Mouse (Mus musculus) G1E (cell line): ENCODE measurements around the gene Senp8.

Experiments used
- CTCF ChIP-seq: IDR thresholded peaks from 2 replicates; pipeline ENCODE4 v1.5.1; 2012; ENCODE audit warnings: low read depth, low read length, inconsistent platforms, mixed read lengths
- GATA1 ChIP-seq: IDR thresholded peaks from 2 replicates; pipeline ENCODE4 v1.6.1; 2012; ENCODE audit warnings: borderline replicate concordance, low read length, inconsistent platforms, mixed read lengths
- GATA2 ChIP-seq: IDR thresholded peaks from 2 replicates; pipeline ENCODE4 v1.6.1; 2012; ENCODE audit warnings: low read depth, low read length, inconsistent platforms, borderline replicate concordance
- POLR2AphosphoS5 ChIP-seq: IDR thresholded peaks from 2 replicates; pipeline ENCODE4 v1.6.1; 2012; ENCODE audit warnings: low read depth, low read length, inconsistent platforms; ENCODE audit not compliant: insufficient replicate concordance

DNA sequence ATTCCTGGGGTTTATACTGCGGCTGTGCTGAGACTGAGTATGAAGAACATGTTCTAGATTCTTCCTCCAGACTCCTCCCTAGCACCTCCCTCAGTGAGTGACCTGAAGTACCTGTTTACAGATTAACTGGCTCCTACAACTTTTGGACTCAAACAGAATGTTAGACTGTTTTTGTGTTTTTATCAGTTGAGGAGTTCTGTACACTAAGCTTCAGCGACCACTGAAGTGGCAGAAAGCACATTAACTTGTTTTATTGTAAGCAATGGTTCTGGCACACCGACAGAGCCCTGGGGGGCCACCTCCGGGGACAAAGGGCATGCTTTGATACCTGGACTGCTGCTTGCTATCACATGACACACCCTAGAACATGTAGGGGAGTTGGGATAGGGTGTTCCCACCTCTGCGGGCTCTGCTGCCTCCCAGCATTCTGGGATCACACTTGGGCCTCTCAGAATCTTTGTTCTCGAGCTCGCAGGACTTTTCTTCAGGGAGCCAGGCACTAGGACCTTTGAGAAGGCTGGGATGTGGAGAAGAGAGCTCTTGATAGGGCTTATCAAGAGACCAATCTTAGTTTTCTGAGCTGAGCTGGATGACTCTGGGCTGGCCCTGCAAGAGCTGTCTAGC is 34.1 kb downstream of the Senp8 start:
- no peak for TF ChIP-seq GATA1
- no peak for TF ChIP-seq CTCF
- TF ChIP-seq POLR2AphosphoS5: no peak
- TF ChIP-seq GATA2: no peak
